Mouse (Mus musculus): ENCODE data around the gene Chrm2.

Chrm2 gene

DNA sequence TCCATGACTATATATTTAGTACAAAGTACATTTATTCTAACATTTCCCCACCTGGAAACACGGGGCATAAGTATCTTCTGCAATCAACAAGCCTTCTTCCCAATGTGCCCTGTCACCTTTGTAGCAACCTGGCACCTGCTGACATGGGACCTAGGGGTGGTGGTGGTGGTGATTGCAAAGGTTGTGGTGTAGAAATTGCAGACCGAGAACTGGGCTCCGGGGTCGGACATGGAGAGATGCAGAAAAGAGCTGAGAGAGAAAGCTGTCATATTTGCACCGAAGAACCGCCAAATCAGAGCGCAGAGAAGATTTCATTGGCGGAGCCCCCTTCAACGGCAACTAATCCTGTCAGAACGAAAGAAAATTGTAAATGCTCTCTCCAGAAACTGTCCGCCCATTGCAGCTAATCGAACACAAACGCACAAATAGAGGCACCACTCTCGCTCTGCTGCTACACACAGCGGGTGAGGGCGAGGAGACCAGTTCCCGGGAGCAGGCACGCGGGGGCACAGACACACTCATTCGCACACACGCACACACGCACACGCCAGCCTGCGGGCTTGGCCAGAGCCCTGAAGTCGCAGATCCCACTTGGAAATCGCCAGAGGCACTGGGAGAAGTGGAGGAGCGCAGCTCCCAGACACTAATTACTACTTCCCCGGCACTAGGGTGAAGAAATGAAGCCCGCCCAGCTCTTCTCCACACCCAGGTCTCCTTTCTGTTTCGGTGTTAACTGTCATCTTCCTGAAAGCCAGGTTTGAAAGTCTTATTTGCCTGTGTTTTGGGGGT, at the start of gene Chrm2:
Gene Chrm2 (plus strand): TSS at position 473 of the 789 bp plus-strand sequence.
- no peak for DNase-seq (ENCODE audit: low spot score in 2 of 2)

DNA sequence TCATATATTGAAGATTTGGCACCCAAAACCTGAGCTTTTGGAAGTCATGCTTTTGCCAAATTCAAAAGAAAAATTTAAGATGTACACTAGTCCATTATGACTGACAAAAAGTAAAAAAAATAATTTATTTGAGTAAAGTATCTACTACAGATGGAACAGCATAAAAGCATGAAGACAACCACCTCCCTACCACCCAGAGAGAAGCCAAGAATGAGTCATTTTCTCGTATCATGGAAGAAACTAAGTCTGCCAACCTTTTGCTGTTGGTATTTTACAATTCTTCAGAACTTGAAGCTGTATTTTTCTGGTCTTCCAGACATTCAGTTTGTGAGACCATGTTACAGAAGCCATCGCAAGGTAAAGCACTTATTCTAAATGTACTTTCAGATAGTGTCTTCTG, 13.9 kb upstream of the Chrm2 start:
- no peak for DNase-seq (ENCODE audit: low spot score in 2 of 2)

DNA sequence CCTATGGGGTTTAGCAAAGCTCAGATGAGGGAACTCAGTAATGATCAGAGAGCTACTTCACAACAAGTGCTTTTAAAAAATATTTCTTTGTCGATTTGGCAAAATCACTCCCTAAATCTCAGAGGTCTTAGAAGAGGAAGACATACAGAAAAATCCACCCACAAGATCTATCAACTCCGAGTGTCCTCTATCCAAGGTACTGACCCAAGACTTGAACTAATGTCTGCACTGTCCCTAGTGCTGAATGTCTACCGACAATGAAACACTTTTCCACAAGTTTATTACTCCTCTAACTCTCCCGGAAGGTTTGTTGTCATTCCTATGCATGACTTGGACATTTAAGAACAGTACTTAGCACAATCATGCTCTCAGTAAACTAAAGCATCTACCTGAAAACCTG, 9.9 kb upstream of the Chrm2 start:
- no peak for DNase-seq (ENCODE audit: low spot score in 2 of 2)

DNA sequence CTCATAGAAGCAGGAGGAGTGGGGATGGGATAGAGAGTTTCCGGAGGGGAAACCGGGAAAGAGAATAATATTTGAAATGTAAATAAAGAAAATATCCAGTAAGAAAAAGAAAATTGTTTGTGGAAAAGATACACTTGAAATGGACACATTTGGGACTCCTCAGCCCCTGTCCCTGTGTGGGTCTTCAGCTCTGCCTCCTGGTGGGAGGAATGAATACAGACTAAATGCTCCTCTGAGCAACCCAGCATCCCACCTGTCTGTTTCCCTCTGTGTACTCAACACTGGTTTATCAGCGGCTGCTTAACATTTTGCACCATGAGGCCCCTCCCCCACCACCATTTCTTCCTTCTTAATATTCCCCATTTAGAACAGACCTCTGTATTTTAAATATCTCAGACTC, 3.8 kb upstream of the Chrm2 start:
- no peak for DNase-seq (ENCODE audit: low spot score in 2 of 2)

DNA sequence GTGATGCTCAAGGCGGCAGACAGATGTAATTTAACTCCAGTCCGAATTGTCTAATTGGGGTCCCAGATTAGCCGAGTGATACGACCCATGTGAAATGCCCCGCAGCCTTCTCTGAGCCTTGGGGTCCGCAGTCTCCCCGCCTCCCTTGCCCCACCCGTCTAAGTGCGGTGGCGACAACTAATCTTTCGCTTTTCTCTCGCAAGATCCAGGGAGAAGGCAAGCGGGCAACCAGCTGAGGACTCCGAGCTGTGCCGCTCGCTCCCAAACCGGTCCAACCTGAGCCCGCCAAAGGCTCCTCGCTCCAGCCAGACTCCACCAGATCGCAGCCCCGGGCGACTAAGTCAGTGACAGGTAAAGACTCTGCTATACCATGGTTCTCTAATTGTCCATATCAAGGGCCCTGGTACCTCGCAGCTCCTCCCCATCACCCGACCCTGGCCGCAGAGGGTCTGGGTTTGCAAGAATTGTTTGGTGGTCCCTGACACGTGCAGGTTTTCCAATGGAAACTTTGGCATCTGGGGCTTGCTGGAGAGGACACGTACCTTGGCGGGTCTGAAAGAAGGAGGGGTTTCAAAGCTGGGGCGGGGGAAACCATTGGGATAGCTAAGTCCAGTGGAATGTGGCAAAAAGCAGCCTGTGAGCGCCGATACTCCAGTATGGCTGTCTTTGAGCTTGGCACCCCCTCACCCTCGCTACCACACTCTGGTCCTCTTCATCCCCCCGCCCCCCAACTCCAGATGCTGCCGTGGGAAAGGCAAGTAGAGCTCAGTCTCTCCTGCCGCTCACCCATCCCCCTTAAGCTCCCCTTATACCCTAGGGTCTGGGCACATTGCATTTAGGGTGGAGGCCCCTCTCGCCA, 746 bp downstream of the Chrm2 start:
- DNase-seq (ENCODE audit: low spot score in 2 of 2), result peak in 1 of 2 experiments; percentile 18

DNA sequence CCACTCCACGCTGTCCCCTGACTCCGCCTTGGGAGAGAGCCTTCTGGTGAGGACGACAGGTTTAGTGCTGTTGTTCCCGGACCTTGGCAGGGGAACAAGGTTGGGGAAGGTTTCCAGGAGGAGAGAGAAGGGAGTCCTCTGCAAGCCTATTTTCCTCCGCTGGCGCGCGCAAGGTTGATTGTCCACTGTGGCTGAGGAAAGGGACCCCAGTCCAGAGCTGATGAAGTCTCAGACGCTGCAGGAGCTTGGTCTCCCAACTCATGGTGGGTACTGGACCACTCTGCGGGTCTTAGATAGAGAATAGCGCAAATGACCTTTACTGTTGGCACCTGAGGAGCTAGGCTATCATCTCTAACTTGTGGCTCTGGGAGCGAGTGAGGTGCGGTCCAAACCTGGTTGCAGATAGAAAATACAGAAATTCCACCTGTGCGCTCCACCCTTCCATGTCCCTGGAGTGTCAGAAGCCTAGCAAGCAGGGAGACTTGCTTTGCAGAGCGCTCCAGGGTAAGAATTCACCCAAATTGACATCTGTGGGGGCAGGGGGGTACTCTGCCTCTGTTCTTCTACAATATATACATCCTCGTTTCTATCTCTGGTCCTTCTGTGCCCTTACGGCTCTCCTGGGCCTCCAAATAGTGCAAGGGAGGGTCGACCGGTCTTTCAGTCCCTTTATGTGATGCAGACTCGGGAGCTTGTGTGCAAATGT, 1.5 kb downstream of the Chrm2 start:
- DNase-seq (ENCODE audit: low spot score in 2 of 2), result no peak

DNA sequence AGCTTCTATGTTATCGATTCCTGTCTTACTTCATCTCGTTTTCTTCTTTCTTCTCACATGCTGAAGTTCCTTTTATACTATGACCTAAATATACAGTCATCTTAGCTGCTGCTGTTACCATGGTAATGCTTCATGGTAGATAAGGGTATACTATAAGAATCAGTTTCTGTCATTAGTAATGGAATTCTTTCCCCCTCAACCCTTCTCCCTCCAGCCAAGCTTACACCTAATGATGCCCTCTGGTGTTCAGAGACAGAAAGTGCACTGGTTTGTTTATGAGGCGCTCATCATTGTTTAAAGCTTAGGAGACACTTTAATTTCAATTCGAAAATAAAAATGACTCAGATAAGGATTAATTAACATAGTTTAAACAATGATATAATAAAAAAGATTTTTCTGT, 5.8 kb downstream of the Chrm2 start:
- no peak for DNase-seq (ENCODE audit: low spot score in 2 of 2)

DNA sequence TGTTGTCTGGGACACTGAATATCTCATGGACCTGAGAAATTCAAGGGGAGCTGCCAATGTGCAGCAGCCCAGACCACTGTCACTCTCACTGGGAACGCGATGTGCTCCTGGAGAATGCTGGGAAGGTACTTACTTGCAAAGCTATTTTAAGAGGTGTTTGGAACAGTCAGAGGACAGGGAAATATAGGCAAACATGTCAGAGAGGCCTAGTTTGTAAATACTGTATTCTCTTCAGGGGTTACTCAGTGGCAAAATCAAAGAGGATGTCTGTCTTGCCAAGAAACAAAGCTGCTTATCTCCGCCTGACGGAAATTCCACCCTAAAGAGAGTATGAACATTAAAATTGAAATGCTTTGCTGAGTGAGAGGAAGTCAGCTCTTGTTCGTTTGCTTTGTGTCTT, 17.3 kb downstream of the Chrm2 start:
- no peak for DNase-seq (ENCODE audit: low spot score in 2 of 2)

DNA sequence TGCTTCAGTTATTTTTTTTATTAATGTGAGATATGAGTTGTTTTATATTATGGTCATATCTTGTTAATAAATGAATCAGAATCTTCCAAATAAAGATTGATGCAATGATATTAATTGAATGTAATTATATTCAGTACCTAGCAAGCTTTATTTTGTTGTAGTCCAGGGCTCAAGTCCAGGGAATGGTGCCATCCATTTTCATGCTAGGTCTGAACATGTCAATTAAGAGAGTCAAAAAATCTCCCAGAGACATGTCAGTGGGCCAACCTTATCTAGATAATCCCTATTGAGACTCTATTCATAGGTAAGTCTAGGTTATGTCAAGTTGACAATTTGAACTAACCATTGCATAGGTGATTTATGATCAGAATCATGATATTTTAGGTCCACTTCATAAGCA, 21.1 kb downstream of the Chrm2 start:
- no peak for DNase-seq (ENCODE audit: low spot score in 2 of 2)

DNA sequence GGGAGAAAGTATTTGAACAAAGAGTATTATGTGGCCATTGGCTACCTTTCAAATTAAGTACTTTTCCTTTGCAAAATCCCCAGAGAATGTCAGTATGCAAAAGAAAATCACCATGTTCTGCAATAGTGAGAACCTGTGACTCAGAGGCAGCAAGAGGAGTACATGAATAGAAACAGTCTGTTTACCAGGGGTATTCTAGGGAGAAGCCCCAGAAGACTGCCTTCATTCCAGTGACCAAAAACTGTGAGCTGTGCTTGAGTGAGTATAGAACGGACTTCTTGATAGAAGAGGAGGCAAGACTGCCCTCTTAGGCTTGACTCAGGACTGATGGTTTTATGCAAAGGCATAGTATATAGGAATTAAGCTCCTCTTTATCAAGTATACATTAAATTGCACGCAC, 22.2 kb downstream of the Chrm2 start:
- no peak for DNase-seq (ENCODE audit: low spot score in 2 of 2)

DNA sequence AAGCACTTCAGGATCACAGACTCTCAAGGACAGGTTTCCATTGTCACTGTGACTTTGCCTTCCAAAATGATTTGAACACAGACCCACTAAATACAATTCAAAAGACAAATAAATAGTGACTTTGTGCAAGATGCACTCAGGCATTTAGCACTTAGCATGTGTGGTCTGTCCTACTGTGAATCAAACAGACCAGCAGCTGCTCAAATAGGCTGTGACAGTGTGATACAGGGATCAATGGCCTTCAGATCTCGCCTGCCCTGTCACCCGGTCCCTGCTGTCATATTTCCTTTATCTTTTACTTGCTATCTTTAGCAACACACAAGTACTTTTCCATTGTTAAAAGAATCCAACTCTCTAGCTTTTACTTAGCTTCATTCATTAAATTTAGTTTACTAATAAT, 31.8 kb downstream of the Chrm2 start:
- no peak for DNase-seq (ENCODE audit: low spot score in 2 of 2)

DNA sequence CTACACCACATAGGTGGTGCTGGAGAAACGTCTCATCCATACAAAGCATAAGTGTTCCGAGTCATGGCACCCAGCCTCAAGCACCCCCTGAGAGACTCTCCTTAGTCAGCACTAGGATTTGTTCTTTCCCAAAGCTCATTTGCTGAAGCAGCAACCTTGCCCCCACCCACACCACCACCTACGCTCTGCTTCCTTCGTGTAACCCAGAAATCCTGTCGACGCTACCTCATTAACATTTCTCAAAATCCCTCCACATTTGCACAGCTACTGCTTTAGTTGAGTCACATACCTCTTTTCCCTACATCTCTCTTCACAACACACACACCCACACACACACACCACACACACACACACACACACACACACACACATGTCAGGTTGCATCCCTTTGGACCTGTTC, 50.1 kb downstream of the Chrm2 start:
- DNase-seq (ENCODE audit: low spot score in 2 of 2), result no peak

DNA sequence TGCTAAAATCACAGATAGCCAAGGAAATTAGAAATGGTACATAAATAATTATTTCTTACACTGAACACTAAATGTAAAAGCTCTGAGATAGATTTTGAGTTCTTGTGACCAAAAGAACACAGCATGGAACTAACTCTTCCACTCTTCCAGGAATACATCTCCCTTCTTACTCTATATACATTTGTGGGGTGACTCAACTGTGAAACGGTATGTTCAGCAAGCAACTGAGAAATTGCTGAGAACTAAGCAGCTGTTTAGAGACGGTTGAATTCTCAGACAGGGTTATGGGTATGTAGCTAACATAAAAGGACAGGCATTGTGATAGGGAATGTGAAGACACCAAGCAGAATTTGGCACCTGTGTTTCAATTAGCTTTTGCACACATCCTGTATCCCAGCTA, 51.3 kb downstream of the Chrm2 start:
- DNase-seq (ENCODE audit: low spot score in 2 of 2), result no peak

DNA sequence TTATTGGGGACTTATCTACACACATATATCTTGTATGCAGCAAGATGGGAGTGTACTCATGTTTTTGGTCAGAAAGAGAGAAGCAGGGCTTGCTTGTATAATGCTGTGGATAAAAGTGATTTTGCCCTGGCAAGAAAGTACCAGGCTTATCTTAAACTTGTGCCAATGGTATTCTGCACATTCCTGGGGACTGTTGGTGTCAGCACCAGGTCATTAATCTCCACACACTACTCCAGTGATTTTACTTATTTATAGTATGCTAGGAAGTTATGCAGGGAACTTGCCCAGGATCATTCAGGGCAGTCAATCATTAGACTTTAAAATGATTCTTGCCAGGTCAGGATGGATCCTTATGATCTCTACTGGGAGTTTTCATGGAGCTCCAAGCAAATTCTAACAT, 63.6 kb downstream of the Chrm2 start:
- no peak for DNase-seq (ENCODE audit: low spot score in 2 of 2)

DNA sequence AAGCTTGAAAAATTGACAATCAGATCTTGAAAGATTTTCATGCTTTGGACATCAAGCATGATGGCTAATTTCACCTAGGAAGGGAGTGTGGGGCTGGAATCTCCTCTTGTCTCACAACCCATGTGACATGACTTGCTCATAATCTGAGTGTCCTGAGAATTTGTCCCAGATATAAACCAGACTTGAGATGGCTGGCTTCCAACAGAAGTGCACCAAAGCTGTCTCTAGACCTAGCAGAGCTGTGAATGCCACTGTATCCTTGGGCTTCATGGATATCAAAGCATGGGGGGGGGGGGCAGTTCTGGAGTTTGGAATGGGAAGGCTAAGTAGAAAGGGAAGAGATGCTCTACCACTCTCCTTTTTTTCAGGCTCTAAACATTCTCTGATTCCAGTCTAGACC, 67.2 kb downstream of the Chrm2 start:
- DNase-seq (ENCODE audit: low spot score in 2 of 2), result no peak

DNA sequence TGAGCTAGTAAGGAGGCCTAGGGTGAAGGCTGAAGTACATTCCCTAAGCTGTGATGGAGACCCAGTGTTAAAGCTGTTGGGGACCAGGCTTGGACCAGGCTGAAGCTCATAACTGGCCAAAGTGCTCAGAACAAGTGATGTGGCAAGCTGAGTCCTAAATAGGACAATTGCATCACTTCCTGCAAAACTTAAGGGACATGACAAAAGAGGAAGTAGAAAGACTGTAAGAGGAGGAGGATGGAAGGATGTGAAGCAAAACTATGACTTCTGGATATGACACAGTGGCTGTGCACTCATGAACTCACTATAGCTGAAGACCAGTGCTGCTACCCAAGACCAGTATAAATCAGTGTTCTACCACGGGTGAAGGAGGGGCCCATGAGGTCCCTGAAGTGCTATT, 69.1 kb downstream of the Chrm2 start:
- no peak for DNase-seq (ENCODE audit: low spot score in 2 of 2)

DNA sequence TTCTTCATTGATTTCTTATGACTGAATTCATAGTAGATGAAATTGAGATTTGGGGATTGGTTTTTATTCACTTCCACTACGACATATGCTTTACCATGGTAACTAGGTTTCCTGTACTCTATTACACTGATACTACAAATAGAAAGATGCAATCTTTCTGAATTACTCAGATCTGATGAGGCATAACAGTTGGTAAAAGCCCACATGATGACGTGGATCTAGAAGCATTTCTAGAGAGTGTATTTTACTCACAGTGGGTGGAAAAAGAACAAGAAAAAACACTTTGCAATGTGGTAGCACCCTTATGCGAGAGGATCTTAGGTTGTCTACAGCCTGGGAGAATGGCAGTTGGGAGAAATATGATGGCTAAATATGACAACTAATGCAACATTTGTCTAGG, 76.1 kb downstream of the Chrm2 start:
- DNase-seq (ENCODE audit: low spot score in 2 of 2), result no peak

DNA sequence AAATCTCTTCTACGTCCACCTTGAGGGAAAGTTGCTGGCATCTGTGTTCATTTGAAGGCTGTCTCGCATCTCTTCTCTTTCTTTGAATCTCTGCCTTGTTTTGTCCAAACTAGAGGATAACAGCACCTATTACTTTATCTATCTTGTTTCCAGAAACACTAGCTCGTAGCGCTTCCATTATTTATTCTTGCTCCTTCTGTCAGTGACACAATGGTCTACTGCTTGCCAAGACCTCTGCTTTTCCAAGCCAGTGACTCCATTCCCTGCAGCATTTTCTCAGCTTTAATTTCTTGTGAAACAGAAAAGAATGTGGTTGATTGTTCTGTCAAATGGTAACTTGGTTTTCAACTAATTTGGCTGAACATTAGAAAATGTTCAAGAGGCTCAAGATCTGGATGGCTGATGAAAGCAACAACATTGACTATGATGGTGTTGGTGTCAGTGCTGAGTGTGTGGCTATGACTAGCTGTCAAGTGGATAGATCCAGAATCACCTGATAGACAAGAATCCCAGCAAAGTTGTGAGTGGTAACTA, 96.3 kb downstream of the Chrm2 start:
- DNase-seq (ENCODE audit: low spot score in 2 of 2), result no peak

DNA sequence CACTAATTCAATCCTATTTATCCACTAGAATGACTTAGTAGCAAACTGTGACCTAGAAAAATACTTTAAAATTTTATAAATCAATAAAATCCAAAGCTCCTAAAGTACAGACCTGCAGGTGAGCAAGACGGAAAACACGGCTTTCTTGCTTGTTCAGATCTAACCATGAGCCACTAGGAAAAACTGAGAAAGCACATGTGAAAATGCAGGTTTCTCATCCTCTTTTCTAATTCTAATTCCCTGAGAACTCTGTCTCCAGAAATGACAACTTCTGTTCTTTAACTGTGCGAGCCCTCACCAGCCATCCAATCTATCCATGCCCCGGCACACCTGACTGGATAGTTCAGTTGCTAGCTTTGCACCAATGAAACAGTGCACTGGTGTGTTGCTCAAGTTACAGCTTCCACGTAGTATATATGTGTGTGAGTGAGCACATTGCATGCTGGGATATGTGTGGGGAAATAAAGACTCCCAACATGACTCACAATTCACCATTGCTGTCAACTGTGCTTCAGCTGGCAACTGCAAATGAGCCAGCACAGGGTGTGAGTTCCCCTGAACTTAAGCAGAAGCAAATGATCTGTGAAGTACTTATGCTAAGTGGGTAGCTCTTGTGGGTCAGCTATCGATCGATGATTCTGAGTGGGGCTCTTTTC, 119.3 kb downstream of the Chrm2 start:
- DNase-seq (ENCODE audit: low spot score in 2 of 2), result no peak

DNA sequence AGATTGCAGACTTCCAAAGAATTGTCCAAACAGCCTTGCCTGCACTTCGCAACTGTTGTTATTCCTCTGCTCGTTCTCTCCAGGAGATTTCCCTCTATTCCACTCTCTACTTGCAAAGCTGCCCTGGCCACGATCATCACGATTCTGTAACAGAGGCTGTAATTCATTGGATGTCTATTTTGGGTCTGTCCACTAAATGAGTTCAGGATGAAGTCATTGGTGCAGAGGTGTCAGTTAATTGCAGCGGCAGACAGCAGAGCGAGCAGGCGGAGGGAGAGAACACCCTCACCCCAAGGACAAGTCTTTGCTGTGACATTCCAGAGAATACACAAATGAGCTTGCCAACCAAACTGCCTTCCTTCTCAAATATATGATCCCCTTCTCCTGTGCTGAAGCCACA, 120.1 kb downstream of the Chrm2 start:
- DNase-seq (ENCODE audit: low spot score in 2 of 2), result no peak

DNA sequence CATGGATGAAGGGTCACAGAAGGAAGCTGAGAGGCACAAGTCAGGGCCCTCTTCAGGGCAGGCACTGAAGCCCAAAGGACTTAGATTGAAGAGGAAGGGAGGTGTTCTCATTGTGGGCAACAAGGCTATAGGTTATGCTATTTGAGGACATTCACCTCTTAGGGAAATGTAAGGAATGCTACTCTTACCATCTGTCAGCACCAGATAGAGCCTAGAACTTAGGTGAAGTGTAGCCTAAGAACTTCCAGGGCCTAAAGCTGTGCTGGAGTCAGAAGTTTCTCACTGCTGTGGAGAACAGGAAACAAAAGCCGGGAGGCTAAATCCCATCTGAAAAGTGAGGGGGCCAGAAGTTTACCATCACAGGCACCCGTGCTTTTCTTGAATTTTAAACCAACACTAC, 120.6 kb downstream of the Chrm2 start:
- DNase-seq (ENCODE audit: low spot score in 2 of 2), result no peak

DNA sequence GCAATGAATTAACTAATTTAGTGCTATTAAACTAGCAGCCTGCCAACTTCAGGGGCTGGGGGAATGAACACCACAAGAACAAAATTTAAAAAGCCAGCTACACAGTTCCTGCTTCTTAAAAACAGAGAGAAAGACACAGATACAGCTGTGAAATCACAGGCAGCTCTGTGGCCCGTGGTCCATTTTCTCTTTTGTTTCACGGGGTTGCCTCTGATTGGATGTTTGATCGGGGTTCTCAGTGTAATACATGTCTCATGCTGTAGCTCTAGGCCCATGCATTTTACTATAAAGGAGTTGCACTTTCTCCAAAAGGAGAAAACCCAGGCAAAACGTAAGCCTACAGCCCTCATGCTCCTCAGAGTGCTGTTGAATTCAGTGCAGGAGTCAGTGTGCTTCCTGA, 128.6 kb downstream of the Chrm2 start:
- no peak for DNase-seq (ENCODE audit: low spot score in 2 of 2)

Measured in urinary bladder, postnatal 4 days (tissue).